ENCODE assay signal across 7 mouse cellular contexts in genomic region chr9:62677641-62678549, GRCm38 (mm10). TPM values are rescaled to one million over a fixed set of nuclear protein-coding genes. Genes with fewer than 3 reads are reported as not detected.
DNase-seq lines count a peak whose midpoint lies in the region; ATAC-seq and TF ChIP-seq lines count a peak whose summit lies in the region.

Itga11 (plus strand) TSS chr9:62677826.

- H3K9me3 ChIP-seq in megakaryocyte, embryonic 14.5 days = no peaks in the 10 kb centered on the region
- H3K9me3 ChIP-seq in embryonic facial prominence, embryonic 10.5 days = no peaks in the 10 kb centered on the region
- H3K9me3 ChIP-seq in heart, embryonic 15.5 days (replicated peaks) = no peaks in the 10 kb centered on the region
- no peaks in the 10 kb centered on the region for H3K9me3 ChIP-seq in limb, embryonic 14.5 days (ENCODE audit: control insufficient read depth, low read length)
- H3K9me3 ChIP-seq in neural tube, embryonic 14.5 days (ENCODE audit: control insufficient read depth, low read length) = no peaks in the 10 kb centered on the region

- peak within 1 kb of the TSS; percentile 76 for H3K27ac ChIP-seq in embryonic facial prominence, embryonic 10.5 days (replicated peaks)
- no peak within 1 kb of the TSS for H3K27ac ChIP-seq in heart, embryonic 15.5 days
- peak within 1 kb of the TSS; percentile 15 for H3K27ac ChIP-seq in limb, embryonic 14.5 days (replicated peaks; ENCODE audit: low read depth, low read length)
- no peak within 1 kb of the TSS for H3K27ac ChIP-seq in neural tube, embryonic 14.5 days (ENCODE audit: low read depth, low read length)

- peak within 1 kb of the TSS; percentile 90 for H3K4me3 ChIP-seq in megakaryocyte, embryonic 14.5 days (replicated peaks)
- peak within 1 kb of the TSS; percentile 63 for H3K4me3 ChIP-seq in embryonic facial prominence, embryonic 10.5 days
- H3K4me3 ChIP-seq in heart, embryonic 15.5 days = peak within 1 kb of the TSS; percentile 48
- H3K4me3 ChIP-seq in limb, embryonic 14.5 days (replicated peaks; ENCODE audit: low read length) = peak within 1 kb of the TSS; percentile 50
- H3K4me3 ChIP-seq in neural tube, embryonic 14.5 days (ENCODE audit: low read depth, low read length) = peak within 1 kb of the TSS; percentile 27

- peak within 1 kb of the TSS; percentile 45 for H3K9ac ChIP-seq in heart, embryonic 15.5 days
- H3K9ac ChIP-seq in limb, embryonic 14.5 days (ENCODE audit: low read depth, low read length, severe bottlenecking) = peak within 1 kb of the TSS; percentile 70
- 0 out of 2 replicates have a peak within 1 kb of the TSS, but pooled peaks have one; percentile 34 for H3K9ac ChIP-seq in neural tube, embryonic 14.5 days (replicated peaks; ENCODE audit: low read depth, low read length)

- 0 out of 2 replicates have a peak, but pooled peaks have one; percentile 40 for TF ChIP-seq POLR2A in limb, embryonic 14.5 days (IDR thresholded peaks at IDR 0.05; ENCODE audit: borderline replicate concordance, extremely low read depth, insufficient read depth, insufficient read length)

- no peak for ATAC-seq in megakaryocyte, adult 5-6 weeks (ENCODE audit: poor library complexity, severe bottlenecking)
- ATAC-seq in heart, embryonic 15.5 days (replicated peaks; ENCODE audit: insufficient number of reproducible peaks, insufficient read depth, low FRiP score, low read depth) = peak; percentile 72
- ATAC-seq in limb, embryonic 14.5 days (ENCODE audit: low FRiP score, low read depth) = peak; percentile 57; the same call in 1 of the 2 replicates
- ATAC-seq in neural tube, embryonic 14.5 days (ENCODE audit: low read depth) = 0 out of 2 replicates have a peak, but pooled peaks have one; percentile 44

- DNase-seq in embryonic facial prominence, embryonic 10.5 days (ENCODE audit: low spot score) = peak; percentile 75
- DNase-seq in limb, embryonic 14.5 days (ENCODE audit: low spot score) = peak; percentile 48
- no peak for DNase-seq in frontal cortex, postnatal 14 days (ENCODE audit: low spot score in 2 of 2)

- WGBS in embryonic facial prominence, embryonic 10.5 days = 2% methylated on average over 45 of the region's 45 CpGs
- WGBS in heart, embryonic 15.5 days = under 1% methylated on average over 45 of the region's 45 CpGs
- 1% methylated on average over 41 of the region's 45 CpGs for WGBS in limb, embryonic 14.5 days
- under 1% methylated on average over 45 of the region's 45 CpGs for WGBS in neural tube, embryonic 14.5 days

- peaks cover 34% of the 10 kb centered on the region for H3K4me1 ChIP-seq in megakaryocyte, embryonic 14.5 days
- peaks cover 24% of the 10 kb centered on the region for H3K4me1 ChIP-seq in embryonic facial prominence, embryonic 10.5 days
- H3K4me1 ChIP-seq in heart, embryonic 15.5 days (replicated peaks) = peaks cover 20% of the 10 kb centered on the region
- H3K4me1 ChIP-seq in limb, embryonic 14.5 days (ENCODE audit: control insufficient read depth, insufficient read depth, low read length) = peaks cover 24% of the 10 kb centered on the region
- H3K4me1 ChIP-seq in neural tube, embryonic 14.5 days (ENCODE audit: control insufficient read depth, insufficient read depth, low read length) = peaks cover 10% of the 10 kb centered on the region

- peak within 1 kb of the TSS; percentile 81 for H3K4me2 ChIP-seq in heart, embryonic 15.5 days
- H3K4me2 ChIP-seq in limb, embryonic 14.5 days (replicated peaks; ENCODE audit: low read depth, low read length, severe bottlenecking) = peak within 1 kb of the TSS; percentile 84
- peak within 1 kb of the TSS; percentile 52 for H3K4me2 ChIP-seq in neural tube, embryonic 14.5 days (ENCODE audit: low read depth, low read length)

- H3K36me3 ChIP-seq in megakaryocyte, embryonic 14.5 days (replicated peaks; ENCODE audit: low read length) = no peaks in the 10 kb centered on the region
- H3K36me3 ChIP-seq in embryonic facial prominence, embryonic 10.5 days (replicated peaks) = no peaks in the 10 kb centered on the region
- H3K36me3 ChIP-seq in heart, embryonic 15.5 days = no peaks in the 10 kb centered on the region
- no peaks in the 10 kb centered on the region for H3K36me3 ChIP-seq in limb, embryonic 14.5 days (ENCODE audit: control insufficient read depth, insufficient read depth, low read length)
- H3K36me3 ChIP-seq in neural tube, embryonic 14.5 days (ENCODE audit: control insufficient read depth, insufficient read depth, low read length) = no peaks in the 10 kb centered on the region

- H3K27me3 ChIP-seq in megakaryocyte, embryonic 14.5 days (replicated peaks) = peaks cover 82% of the 10 kb centered on the region
- peaks cover 77% of the 10 kb centered on the region for H3K27me3 ChIP-seq in embryonic facial prominence, embryonic 10.5 days (replicated peaks; ENCODE audit: low read depth, poor library complexity, severe bottlenecking)
- H3K27me3 ChIP-seq in heart, embryonic 15.5 days = peaks cover 52% of the 10 kb centered on the region
- H3K27me3 ChIP-seq in limb, embryonic 14.5 days (ENCODE audit: control insufficient read depth, insufficient read depth, low read length) = no peaks in the 10 kb centered on the region
- H3K27me3 ChIP-seq in neural tube, embryonic 14.5 days (ENCODE audit: control insufficient read depth, insufficient read depth, low read length) = peaks cover 25% of the 10 kb centered on the region

RNA-seq across cellular contexts. Expression of gene Itga11, which starts in this region (rescaled TPM):
- polyA plus RNA-seq in megakaryocyte, embryonic 14.5 days (2012; ENCODE audit: insufficient read depth, low replicate concordance) = 0.65 and 2.7 TPM in 2 replicates
- total RNA-seq in megakaryocyte, adult 5-6 weeks (2015) = 0.07 TPM in 1 of 2 replicates, not detected in the other
- 0.08 TPM in 1 of 2 replicates, not detected in the other for total RNA-seq in megakaryocyte, adult 5-6 weeks (2017)
- polyA plus RNA-seq in embryonic facial prominence, embryonic 10.5 days (2016; fragmentation: Nextera tagmentation; extraction: Ambion mirVana) = 2.0 and 2.2 TPM in 2 replicates
- polyA plus RNA-seq in heart, embryonic 15.5 days (2015; fragmentation: Nextera tagmentation; extraction: Ambion mirVana) = 0.52 and 0.95 TPM in 2 replicates
- polyA plus RNA-seq in limb, embryonic 14.5 days (2012; rRNA removed) = 18.2 and 24.2 TPM in 2 replicates
- 11.6 and 13.5 TPM in 2 replicates for polyA plus RNA-seq in limb, embryonic 14.5 days (2014; fragmentation: Nextera tagmentation; extraction: Ambion mirVana)
- polyA plus RNA-seq in neural tube, embryonic 14.5 days (2014; fragmentation: Nextera tagmentation; extraction: Ambion mirVana) = 0.33 and 0.90 TPM in 2 replicates

Comparison
In these comparisons a context has a peak if more than half of its experiments do, and no peak if none do; other contexts are left out.
1. Peak in ATAC-seq, H3K4me3 ChIP-seq, H3K9ac ChIP-seq and H3K4me2 ChIP-seq in heart, embryonic 15.5 days; RNA of the gene not detected or under 1 TPM.
2. Peak in ATAC-seq, H3K4me3 ChIP-seq, H3K9ac ChIP-seq and H3K4me2 ChIP-seq in neural tube, embryonic 14.5 days; RNA of the gene not detected or under 1 TPM.
3. H3K4me3 ChIP-seq: peak in every context shown above with its lines; median percentile 90 in megakaryocyte, embryonic 14.5 days; 63 in embryonic facial prominence, embryonic 10.5 days; 50 in limb, embryonic 14.5 days; 48 in heart, embryonic 15.5 days; 27 in neural tube, embryonic 14.5 days.
4. DNase-seq: peak in embryonic facial prominence, embryonic 10.5 days (single experiment) and limb, embryonic 14.5 days (single experiment); none in frontal cortex, postnatal 14 days (0 of 2).
5. H3K27ac ChIP-seq: peak in embryonic facial prominence, embryonic 10.5 days (single experiment) and limb, embryonic 14.5 days (single experiment); none in heart, embryonic 15.5 days (single experiment) and neural tube, embryonic 14.5 days (single experiment).
6. Peak in every context shown above with its lines, with median percentiles within 50 percentile points of each other: H3K4me2 ChIP-seq and H3K9ac ChIP-seq.